Mouse (Mus musculus) thymus, adult 2 months (tissue): ENCODE results near the gene Nrsn2. TPM values are rescaled to one million over a fixed set of nuclear protein-coding genes. Genes with fewer than 3 reads are reported as not detected.
"Not testable (repeated sequence)": the region's sequence is repeated elsewhere in the genome, so short reads cannot be mapped to it uniquely, and the experiment has no call there.

ENCODE experiments used
- DNase-seq: peaks from one replicate; pipeline ENCODE4 v3.0.0; 2021
- H3K27ac ChIP-seq: fragments of 200-500 bp; 2 replicates; pipeline ENCODE4 v1.5.1; 2012; ENCODE audit warnings: low read length, control low read depth; ENCODE audit not compliant: control insufficient read depth, insufficient read depth
- H3K27me3 ChIP-seq: fragments of 200-500 bp; 2 replicates; pipeline ENCODE4 v1.6.1; 2012; ENCODE audit warnings: mild to moderate bottlenecking, low read length, moderate library complexity, mixed read lengths; ENCODE audit not compliant: control insufficient read depth, insufficient read depth
- H3K36me3 ChIP-seq: fragments of 200-500 bp; 2 replicates; pipeline ENCODE4 v1.6.1; 2012; ENCODE audit warnings: mild to moderate bottlenecking, low read length, moderate library complexity; ENCODE audit not compliant: control insufficient read depth, insufficient read depth
- H3K4me1 ChIP-seq: fragments of 200-500 bp; replicated peaks from 2 replicates; pipeline ENCODE4 v1.6.1; 2012; ENCODE audit warnings: low read length; ENCODE audit not compliant: control insufficient read depth, insufficient read depth
- H3K4me3 ChIP-seq: fragments of 200-500 bp; 2 replicates; pipeline ENCODE4 v1.5.1; 2012; ENCODE audit warnings: mild to moderate bottlenecking, low read length, control low read depth, moderate library complexity; ENCODE audit not compliant: control insufficient read depth, insufficient read depth
- CTCF ChIP-seq: fragments of 200-500 bp; IDR thresholded peaks from 2 replicates; pipeline ENCODE4 v1.5.1; 2012; ENCODE audit warnings: mild to moderate bottlenecking, control low read depth, low read length, moderate library complexity, borderline replicate concordance; ENCODE audit not compliant: control insufficient read depth, poor library complexity, insufficient read depth; ENCODE audit errors: extremely low read depth
- POLR2A ChIP-seq: fragments of 200-500 bp; IDR thresholded peaks from 2 replicates; pipeline ENCODE4 v1.6.1; 2012; ENCODE audit warnings: mild to moderate bottlenecking, low read length, control low read depth, moderate library complexity; ENCODE audit not compliant: control insufficient read depth, poor library complexity, insufficient read depth; ENCODE audit errors: extremely low read depth
- WGBS: fragments of 180-500 bp; shearing (Covaris S2); methylation state at CpG from one replicate; pipeline ENCODE4 v1.1.7; 2018; 5-methylcytosine and 5-hydroxymethylcytosine counted together
- polyA plus RNA-seq: library from polyadenylated mRNA; depleted of rRNA; stranded (reverse); fragments of >200 nt; gene quantifications from 2 replicates; pipeline ENCODE4 v1.2.3, GENCODE M21; 2012

The Nrsn2 gene
- polyA plus RNA-seq, 1 experiment, result 0.07 TPM

- TF ChIP-seq POLR2A (no peak), CTCF (no peak)
- Histone ChIP-seq H3K36me3 (no peaks in the 10 kb centered on the region), H3K27me3 (no peaks in the 10 kb centered on the region), H3K4me3 (no peak overlapping the region), H3K27ac (no peak overlapping the region), H3K4me1 (peaks cover 14% of the 10 kb centered on the region)
- WGBS, result 19% methylated on average over 5 of the region's 5 CpGs
- DNase-seq, result no peak
Observed at GRCm38 (mm10) chr2:152359616-152360015, 16.8 kb downstream of the Nrsn2 start.

GRCm38 (mm10) chr2:152358977-152359376 lies 17.5 kb downstream of the Nrsn2 start:
- WGBS, result 95% methylated on average over 5 of the region's 5 CpGs
- not testable (repeated sequence) for H3K36me3 ChIP-seq, H3K4me3 ChIP-seq, H3K27me3 ChIP-seq, H3K27ac ChIP-seq
- DNase-seq, result peak; percentile 28
- peaks cover 14% of the 10 kb centered on the region for H3K4me1 ChIP-seq

- TF ChIP-seq CTCF, result no peak
- no peak for TF ChIP-seq POLR2A
- WGBS, result 100% methylated on average over 3 of the region's 3 CpGs
Observed at GRCm38 (mm10) chr2:152357254-152357653, 19.2 kb downstream of the Nrsn2 start.

GRCm38 (mm10) chr2:152349842-152350540 lies 26.4 kb downstream of the Nrsn2 start:
- Histone ChIP-seq H3K36me3 (no peaks in the 10 kb centered on the region), H3K27me3 (no peaks in the 10 kb centered on the region), H3K4me1 (no peaks in the 10 kb centered on the region; the same call in 1 of the 2 replicates), H3K4me3 (no peak overlapping the region), H3K27ac (no peak overlapping the region; the same call in 1 of the 2 replicates)
- TF ChIP-seq POLR2A (no peak), CTCF (no peak)
- WGBS, result 59% methylated on average over 8 of the region's 8 CpGs
- no peak for DNase-seq

More at GRCm38 (mm10) chr2:152357254-152357653, 19.2 kb downstream of the Nrsn2 start:
- no peak overlapping the region for H3K27ac ChIP-seq
- peaks cover 14% of the 10 kb centered on the region for H3K4me1 ChIP-seq
- no peaks in the 10 kb centered on the region for H3K36me3 ChIP-seq
- DNase-seq, result no peak
- no peak overlapping the region for H3K4me3 ChIP-seq
- no peaks in the 10 kb centered on the region for H3K27me3 ChIP-seq

GRCm38 (mm10) chr2:152349205-152349604 lies 27.2 kb downstream of the Nrsn2 start:
- DNase-seq, result no peak
- peaks cover 4% of the 10 kb centered on the region for H3K4me1 ChIP-seq
- 92% methylated on average over 6 of the region's 6 CpGs for WGBS
- TF ChIP-seq POLR2A (no peak), CTCF (no peak)
- no peaks in the 10 kb centered on the region for H3K27me3 ChIP-seq
- H3K4me3 ChIP-seq, result no peak overlapping the region
- H3K36me3 ChIP-seq, result no peaks in the 10 kb centered on the region
- no peak overlapping the region for H3K27ac ChIP-seq

GRCm38 (mm10) chr2:152347722-152348121 lies 28.7 kb downstream of the Nrsn2 start:
- DNase-seq, result no peak
- no peak overlapping the region for H3K4me3 ChIP-seq
- TF ChIP-seq POLR2A, result no peak
- TF ChIP-seq CTCF, result no peak
- no peak overlapping the region for H3K27ac ChIP-seq
- H3K27me3 ChIP-seq, result no peaks in the 10 kb centered on the region
- H3K4me1 ChIP-seq, result peaks cover 11% of the 10 kb centered on the region
- H3K36me3 ChIP-seq, result no peaks in the 10 kb centered on the region
- WGBS, result 69% methylated on average over 2 of the region's 2 CpGs

- TF ChIP-seq CTCF, result no peak
- no peak for TF ChIP-seq POLR2A
- Histone ChIP-seq H3K4me3 (no peak overlapping the region), H3K27me3 (no peaks in the 10 kb centered on the region), H3K27ac (no peak overlapping the region), H3K36me3 (no peaks in the 10 kb centered on the region), H3K4me1 (peaks cover 11% of the 10 kb centered on the region)
- no peak for DNase-seq
- 82% methylated on average over 9 of the region's 9 CpGs for WGBS
Observed at GRCm38 (mm10) chr2:152346776-152347465, 29.5 kb downstream of the Nrsn2 start.
